In genomic region chr5:130002301-130003146, GRCm38 (mm10) we compare ENCODE assay signal across 8 mouse cellular contexts. TPM values are rescaled to one million over a fixed set of nuclear protein-coding genes. Genes with fewer than 3 reads are reported as not detected.
A peak's percentile ranks its signal among the peaks of the same experiment; 100 is the strongest.
DNase-seq lines count a peak whose midpoint lies in the region; ATAC-seq and TF ChIP-seq lines count a peak whose summit lies in the region.

TSS of gene Gusb (minus strand) at chr5:130003049.

- H3K9me3 ChIP-seq in G1E (replicated peaks): peaks cover 5% of the 10 kb centered on the region
- H3K9me3 ChIP-seq in lung, embryonic 14.5 days (ENCODE audit: low read depth, low read length): no peaks in the 10 kb centered on the region

- H3K36me3 ChIP-seq in G1E (replicated peaks): peaks cover 41% of the 10 kb centered on the region
- H3K36me3 ChIP-seq in lung, embryonic 14.5 days (ENCODE audit: insufficient read depth): peaks cover 3% of the 10 kb centered on the region; the same call in 1 of the 2 replicates

- no peak for TF ChIP-seq CTCF in G1E (IDR thresholded peaks at IDR 0.05; ENCODE audit: low read depth, low read length)
- TF ChIP-seq CTCF in lung, embryonic 14.5 days (IDR thresholded peaks at IDR 0.05; ENCODE audit: low read depth): no peak

- H3K4me3 ChIP-seq in G1E (ENCODE audit: low read depth, low read length): peak within 1 kb of the TSS; percentile 81
- H3K4me3 ChIP-seq in lung, embryonic 14.5 days (ENCODE audit: low read depth, low read length): peak within 1 kb of the TSS; percentile 61

- peak within 1 kb of the TSS; percentile 84 for H3K27ac ChIP-seq in lung, embryonic 14.5 days (ENCODE audit: low read depth)

- peaks cover 54% of the 10 kb centered on the region for H3K4me1 ChIP-seq in G1E (ENCODE audit: insufficient read depth, low read depth, low read length)
- peaks cover 9% of the 10 kb centered on the region; the same call in 1 of the 2 replicates for H3K4me1 ChIP-seq in lung, embryonic 14.5 days (ENCODE audit: insufficient read depth)

- WGBS in lung, embryonic 14.5 days: 0% methylated on average over 39 of the region's 39 CpGs

- ATAC-seq in G1E (ENCODE audit: extremely low read depth, insufficient number of reproducible peaks, low FRiP score, poor library complexity, severe bottlenecking): peak; percentile 82
- ATAC-seq in lung, embryonic 14.5 days (ENCODE audit: insufficient read depth): peak; percentile 95
- ATAC-seq in neutrophil, adult 5-6 weeks (ENCODE audit: extremely low read depth, insufficient number of reproducible peaks, low FRiP score, poor library complexity, severe bottlenecking): peak; percentile 82

- peak; percentile 71 for DNase-seq in G1E (ENCODE audit: low spot score)
- DNase-seq in cerebellum, adult 8-10 months: peak; percentile 48
- DNase-seq in forelimb bud, embryonic 11.5 days (ENCODE audit: low read depth, low spot score): peak; percentile 82
- peak; percentile 88 for DNase-seq in heart, postnatal 4 days
- peak; percentile 54 to 65 for DNase-seq in layer of hippocampus, adult 8-10 months (ENCODE audit: low spot score in 2 of 2)
- DNase-seq in lung, embryonic 14.5 days: peak; percentile 96
- peak; percentile 81 for DNase-seq in testis, postnatal 14 days (ENCODE audit: low spot score)

- H3K27me3 ChIP-seq in G1E (ENCODE audit: insufficient read depth, low read length): no peaks in the 10 kb centered on the region
- H3K27me3 ChIP-seq in lung, embryonic 14.5 days (ENCODE audit: insufficient read depth, low read length): no peaks in the 10 kb centered on the region

- peak within 1 kb of the TSS; percentile 76 for H3K4me2 ChIP-seq in lung, embryonic 14.5 days

- peak within 1 kb of the TSS; percentile 77 for H3K9ac ChIP-seq in lung, embryonic 14.5 days

RNA-seq across cellular contexts. Expression of gene Gusb, which starts in this region (rescaled TPM):
- total RNA-seq in G1E (2014; fragmentation: Nextera tagmentation) (53.6 and 54.1 TPM in 2 replicates), G1E (2017) (68.0 and 74.6 TPM in 2 replicates)
- 19.5 and 21.9 TPM in 2 replicates for polyA plus RNA-seq in G1E (2012)
- 10 to 100 TPM; 26.6 to 26.8 TPM for total RNA-seq in heart, postnatal 4 days (2021)
- total RNA-seq in layer of hippocampus, adult 8-10 months (2022): 10 to 100 TPM; 11.2 to 60.7 (median 28.9) TPM
- polyA plus RNA-seq in lung, embryonic 14.5 days (2014; fragmentation: Nextera tagmentation; extraction: Ambion mirVana): 77.4 and 83.0 TPM in 2 replicates
- total RNA-seq in neutrophil, adult 5-6 weeks (2017): 32.0 and 33.5 TPM in 2 replicates

Comparison
In these comparisons a context has a peak if more than half of its experiments do, and no peak if none do; other contexts are left out.
1. Peak in every context shown above with its lines: DNase-seq, ATAC-seq, H3K4me3 ChIP-seq and H3K27ac ChIP-seq.